Mouse (Mus musculus) left cerebral cortex, postnatal 25 days (tissue): ENCODE measurements around the gene Lsp1. TPM values are rescaled to one million over a fixed set of nuclear protein-coding genes. Genes with fewer than 3 reads are reported as not detected.

ENCODE experiments used
- DNase-seq, 2 experiments: peaks; one replicate each; pipeline ENCODE4 v3.0.0; 2022; ENCODE audit warnings: low spot score in 2 of 2, mixed read lengths in 1 of 2
- intact Hi-C: fragments of 180-260 bp; cut with DNase I; formaldehyde crosslinking; loops from one replicate; pipeline ENCODE4 v1.15.1; 2025
- total RNA-seq, 2 experiments: library from RNA; stranded (reverse); gene quantifications; 2 replicates each; pipeline ENCODE4 v1.2.3; 2021

Gene Lsp1
- total RNA-seq, 2 experiments from 2014 or later = 5.2 to 5.4 TPM

- no peak for DNase-seq
- intact Hi-C loops = loop anchor here (2.0 to 5.0 kb wide), 3 partner anchors 56 to 179 kb away; partner anchors contain the start of gene Tnni2
Measured at GRCm38 (mm10) chr7:142496800-142497199, 36.2 kb downstream of the Lsp1 start.

DNA sequence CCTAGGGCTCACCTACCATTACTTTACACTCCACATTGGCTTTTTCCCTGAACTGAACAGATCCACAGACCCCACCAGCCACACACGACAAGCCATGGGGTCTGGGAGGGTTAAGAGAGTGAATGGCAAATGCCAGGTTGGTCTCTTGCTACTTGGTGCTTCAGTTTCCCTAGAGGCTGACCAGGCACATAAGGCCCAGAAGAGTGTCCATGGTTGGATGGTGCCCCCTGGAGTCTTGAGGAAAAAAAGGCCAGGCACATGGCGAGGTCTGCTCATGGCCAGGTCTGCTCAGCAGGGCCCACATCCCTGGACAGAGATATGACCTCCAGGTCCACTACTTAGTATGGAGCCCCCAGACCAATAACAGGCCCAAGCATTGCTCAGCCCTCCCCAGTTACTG is 37.2 kb downstream of the Lsp1 start:
- DNase-seq = peak in 1 of 2 experiments; percentile 10
- intact Hi-C loops = loop anchor here (2.0 to 5.0 kb wide), 3 partner anchors 57 to 180 kb away; partner anchors contain the start of gene Tnni2

DNA sequence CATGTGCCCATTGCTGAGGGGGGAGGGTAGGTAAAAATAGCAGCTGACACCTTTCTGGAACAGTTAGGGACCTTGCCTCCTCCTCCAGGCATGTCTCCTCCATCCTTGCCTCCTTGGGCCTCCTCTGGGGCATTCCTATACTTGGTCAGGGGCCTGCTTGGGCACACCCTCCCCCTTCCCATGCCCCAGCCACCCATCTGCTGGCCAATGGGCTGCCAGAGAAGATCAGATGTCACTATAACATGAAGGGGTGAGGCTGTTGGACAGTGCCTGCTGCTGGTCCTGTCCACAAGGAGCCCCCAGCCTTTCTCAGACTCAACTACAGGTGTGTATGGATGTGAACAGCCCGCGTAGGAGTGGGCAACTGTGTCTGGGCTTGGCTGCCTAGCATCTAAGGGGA is 38.0 kb downstream of the Lsp1 start, which contains the start of gene Tnnt3:
Gene Tnnt3, plus strand, starts transcription at position 262 of the 400 bp plus-strand sequence.
- intact Hi-C loops = loop anchor here (5.0 kb wide), 2 partner anchors 166 to 181 kb away; no protein-coding TSS in a partner anchor
- no peak for DNase-seq

DNA sequence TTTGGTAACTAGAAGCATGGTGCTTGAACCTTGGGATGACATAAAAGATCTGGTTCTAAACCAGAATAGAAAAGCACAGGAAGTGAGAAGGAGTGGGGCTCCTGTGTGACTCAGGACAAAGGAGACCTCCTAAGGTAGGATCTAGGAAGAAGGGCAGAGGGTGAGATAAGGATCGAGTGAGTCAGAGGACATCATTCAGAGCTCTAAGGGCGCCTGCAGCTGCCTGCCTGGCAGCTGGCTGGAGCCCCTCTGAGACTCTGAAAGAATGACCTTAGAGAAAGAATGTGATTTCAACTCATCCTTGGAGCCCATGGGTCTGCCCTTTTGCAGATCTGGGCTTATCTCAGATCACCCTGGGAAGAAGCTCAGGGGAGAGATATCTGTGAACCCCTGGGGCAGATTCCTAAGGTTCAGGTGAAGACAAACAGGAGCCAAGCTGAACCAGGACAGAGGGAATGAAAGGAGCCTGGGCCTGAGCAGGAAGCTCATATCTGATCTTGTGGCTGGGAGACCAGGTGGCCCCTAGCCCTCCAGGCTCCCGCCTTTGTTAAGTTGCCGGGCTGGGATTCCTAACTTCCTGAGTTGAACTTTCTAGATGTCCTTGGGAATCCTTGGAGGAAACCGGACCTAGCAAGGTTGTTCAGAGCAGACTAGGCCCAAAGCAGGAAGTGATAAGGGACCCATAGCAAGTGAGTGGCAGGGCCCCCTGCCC is 38.6 kb downstream of the Lsp1 start:
- intact Hi-C loops = loop anchor here (5.0 kb wide), 2 partner anchors 167 to 182 kb away; no protein-coding TSS in a partner anchor
- no peak for DNase-seq

DNA sequence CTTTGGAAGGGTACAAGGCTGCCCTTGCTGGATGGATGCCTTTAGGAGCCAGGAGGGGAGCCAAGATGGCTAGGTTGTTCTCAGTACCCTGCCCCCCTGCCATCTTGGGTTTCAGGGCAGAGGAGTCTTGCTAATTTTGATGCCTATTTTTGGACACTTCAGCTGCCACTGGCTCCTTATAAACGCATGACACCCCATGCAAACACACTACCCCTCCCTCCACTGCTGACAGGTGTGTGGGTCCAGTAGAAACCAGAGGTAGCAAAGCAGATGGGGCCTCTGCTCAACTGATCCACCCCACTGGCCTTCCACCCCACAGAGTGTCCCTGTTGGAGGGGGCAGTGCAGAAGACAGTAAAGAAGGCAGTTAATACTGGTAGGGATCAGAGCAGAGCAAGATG is 39.4 kb downstream of the Lsp1 start:
- intact Hi-C loops = no loop called here

DNA sequence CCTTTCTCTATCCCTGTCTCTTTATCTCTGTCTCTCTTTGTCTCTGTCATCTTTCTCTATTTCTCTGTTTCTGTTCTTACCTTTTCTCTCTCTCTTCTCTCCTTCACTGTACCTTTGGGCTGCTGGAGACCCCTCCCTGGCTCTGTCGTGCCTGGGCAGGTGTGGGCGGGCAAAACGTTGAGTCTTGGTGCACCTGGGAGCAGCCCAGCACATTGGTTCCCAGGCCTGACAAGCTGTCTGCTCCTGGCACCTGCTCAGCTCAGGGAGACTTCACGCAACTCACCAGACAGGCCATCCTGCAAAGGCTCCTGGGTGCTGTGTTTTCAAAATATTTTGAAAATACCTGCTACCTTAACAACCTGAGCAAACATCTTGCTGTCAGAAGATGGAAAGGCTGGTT is 42.6 kb downstream of the Lsp1 start:
- intact Hi-C loops = no loop called here
- DNase-seq = no peak

More for the DNA sequence above, 39.4 kb downstream of the Lsp1 start:
- no peak for DNase-seq

GRCm38 (mm10) chr7:142505942-142506341 is 45.3 kb downstream of the Lsp1 start:
- intact Hi-C loops = no loop called here
- no peak for DNase-seq

DNA sequence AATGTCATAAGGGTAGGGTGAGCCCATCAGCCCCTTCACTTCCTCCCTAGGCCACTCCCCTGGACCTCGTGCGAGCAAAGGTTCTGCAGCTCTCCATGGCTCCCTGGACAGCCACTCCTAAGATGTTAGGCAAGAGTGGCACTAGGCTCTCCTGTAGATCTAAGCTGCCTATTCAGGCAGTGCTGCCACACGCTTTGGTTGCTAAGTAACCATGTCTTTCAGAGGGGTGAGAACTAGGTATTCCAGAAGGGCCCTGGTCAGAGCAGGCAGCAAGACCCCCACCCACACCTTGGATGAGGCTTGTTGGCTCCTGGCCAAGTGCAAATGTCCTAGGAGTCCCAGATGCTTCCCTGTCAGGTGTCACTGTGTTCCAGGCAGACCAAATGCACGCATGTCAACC is 45.9 kb downstream of the Lsp1 start:
- DNase-seq = no peak
- intact Hi-C loops = no loop called here

- no peak for DNase-seq
- intact Hi-C loops = no loop called here
Measured at GRCm38 (mm10) chr7:142507453-142507852, 46.8 kb downstream of the Lsp1 start.

- no peak for DNase-seq
- intact Hi-C loops = no loop called here
Measured at GRCm38 (mm10) chr7:142509518-142509917, 48.9 kb downstream of the Lsp1 start.

GRCm38 (mm10) chr7:142510021-142510777 is 49.6 kb downstream of the Lsp1 start:
- DNase-seq = no peak
- intact Hi-C loops = no loop called here

GRCm38 (mm10) chr7:142514048-142514447 is 53.4 kb downstream of the Lsp1 start:
- DNase-seq = no peak
- intact Hi-C loops = no loop called here

GRCm38 (mm10) chr7:142516221-142516978 is 55.8 kb downstream of the Lsp1 start:
- no peak for DNase-seq
- intact Hi-C loops = no loop called here

GRCm38 (mm10) chr7:142517531-142517930 is 56.9 kb downstream of the Lsp1 start:
- DNase-seq = no peak
- intact Hi-C loops = no loop called here

- intact Hi-C loops = no loop called here
- DNase-seq = no peak
Measured at GRCm38 (mm10) chr7:142520331-142520730, 59.7 kb downstream of the Lsp1 start.

- DNase-seq = peak in 1 of 2 experiments; percentile 6
- intact Hi-C loops = no loop called here
Measured at GRCm38 (mm10) chr7:142522352-142522751, 61.7 kb downstream of the Lsp1 start.

GRCm38 (mm10) chr7:142523200-142523990 is 62.8 kb downstream of the Lsp1 start:
- no peak for DNase-seq
- intact Hi-C loops = no loop called here

GRCm38 (mm10) chr7:142525342-142526178 is 65.0 kb downstream of the Lsp1 start:
- intact Hi-C loops = no loop called here
- no peak for DNase-seq
